Mouse (Mus musculus): ENCODE results near the gene Card11. TPM values are rescaled to one million over a fixed set of nuclear protein-coding genes. Genes with fewer than 3 reads are reported as not detected.

Gene Card11
- 1 to 10 TPM in 1 of 2 experiments, under 1 TPM in 1; 0.30 to 1.7 TPM for total RNA-seq (2021)
- long read RNA-seq, experiment 1 = 0 reads
- long read RNA-seq, experiment 2, partial matches to known transcripts = 1 of 1 reads
- long read RNA-seq, experiment 2, other reads (novel, unspliced or antisense) = 0 of 1 reads

- DNase-seq = no peak
Measured at GRCm38 (mm10) chr5:141000349-141000748, at the start of gene Card11. TSS of gene Card11 (minus strand) at chr5:141000582.

- no peak for DNase-seq
Measured at GRCm38 (mm10) chr5:141047651-141048218, 47.4 kb upstream of the Card11 start.

- no peak for DNase-seq
Measured at GRCm38 (mm10) chr5:141044976-141045375, 44.6 kb upstream of the Card11 start.

- DNase-seq = peak in 1 of 2 experiments; percentile 24
Measured at GRCm38 (mm10) chr5:141043654-141044447, 43.5 kb upstream of the Card11 start.

GRCm38 (mm10) chr5:141042406-141042805 is 42.0 kb upstream of the Card11 start:
- no peak for DNase-seq

GRCm38 (mm10) chr5:141040846-141041245 is 40.5 kb upstream of the Card11 start:
- DNase-seq = no peak

GRCm38 (mm10) chr5:141038342-141038741 is 38.0 kb upstream of the Card11 start:
- peak in 1 of 2 experiments; percentile 10 for DNase-seq

GRCm38 (mm10) chr5:141035346-141035745 is 35.0 kb upstream of the Card11 start:
- no peak for DNase-seq

GRCm38 (mm10) chr5:141034301-141034700 is 33.9 kb upstream of the Card11 start:
- DNase-seq = no peak

GRCm38 (mm10) chr5:141033001-141033400 is 32.6 kb upstream of the Card11 start:
- DNase-seq = no peak

- no peak for DNase-seq
Measured at GRCm38 (mm10) chr5:141029364-141029763, 29.0 kb upstream of the Card11 start.

GRCm38 (mm10) chr5:141025635-141026034 is 25.3 kb upstream of the Card11 start:
- no peak for DNase-seq

GRCm38 (mm10) chr5:141024435-141024834 is 24.1 kb upstream of the Card11 start:
- peak in 1 of 2 experiments; percentile 17 for DNase-seq

- no peak for DNase-seq
Measured at GRCm38 (mm10) chr5:141017927-141018700, 17.7 kb upstream of the Card11 start.

GRCm38 (mm10) chr5:141016082-141016481 is 15.7 kb upstream of the Card11 start:
- no peak for DNase-seq

- DNase-seq = no peak
Measured at GRCm38 (mm10) chr5:141014216-141014615, 13.8 kb upstream of the Card11 start.

GRCm38 (mm10) chr5:141013465-141013864 is 13.1 kb upstream of the Card11 start:
- peak; percentile 7 to 32 for DNase-seq

- DNase-seq = no peak
Measured at GRCm38 (mm10) chr5:141005491-141005890, 5.1 kb upstream of the Card11 start.

- no peak for DNase-seq
Measured at GRCm38 (mm10) chr5:141004078-141004763, 3.8 kb upstream of the Card11 start.

- DNase-seq = no peak
Measured at GRCm38 (mm10) chr5:140999178-140999672, 1.2 kb downstream of the Card11 start.

- DNase-seq = no peak
Measured at GRCm38 (mm10) chr5:140997767-140998166, 2.6 kb downstream of the Card11 start.
